Mouse (Mus musculus): ENCODE data around the gene BC005537. TPM values are rescaled to one million over a fixed set of nuclear protein-coding genes. Genes with fewer than 3 reads are reported as not detected.
"Not testable (repeated sequence)": the region's sequence is repeated elsewhere in the genome, so short reads cannot be mapped to it uniquely, and the experiment has no call there.

Gene BC005537
- total and polyA plus RNA-seq, 2 experiments = 20.3 to 63.3 TPM

DNA sequence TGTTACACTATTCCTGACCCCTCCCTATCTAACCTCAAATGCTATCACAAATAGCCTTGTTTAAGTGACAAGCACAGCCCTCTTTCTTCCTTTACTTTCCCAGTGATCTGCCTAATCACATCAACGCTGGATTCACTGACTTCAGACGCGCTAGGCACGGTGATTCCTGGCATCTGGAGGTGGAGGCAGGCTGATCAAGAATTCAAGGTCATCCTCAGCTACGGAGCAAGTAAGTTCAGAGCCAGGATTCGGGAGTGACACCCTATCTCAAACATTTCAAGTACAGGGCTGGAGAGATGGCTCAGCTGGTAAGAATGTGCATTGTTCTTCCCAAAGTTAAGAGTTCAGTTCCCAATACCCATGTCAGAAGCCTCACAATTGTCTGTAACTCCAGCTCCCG is 24.7 kb downstream of the BC005537 start:
- Histone ChIP-seq H3K27me3 (ENCODE audit: control insufficient read depth, insufficient read depth, low read length) (no peaks in the 10 kb centered on the region), H3K4me3 (ENCODE audit: insufficient read depth, low read depth, low read length) (no peak overlapping the region), H3K9ac (ENCODE audit: low read depth, low read length) (no peak overlapping the region), H3K79me2 (ENCODE audit: control insufficient read depth, insufficient read depth, low read length) (no peaks in the 10 kb centered on the region), H3K36me3 (ENCODE audit: control insufficient read depth, insufficient read depth, low read length) (no peaks in the 10 kb centered on the region), H3K4me1 (ENCODE audit: control insufficient read depth, insufficient read depth, low read length) (peaks cover 7% of the 10 kb centered on the region), H3K27ac (replicated peaks; ENCODE audit: insufficient read depth, low read depth, low read length) (peak overlapping the region; percentile 40)
- TF ChIP-seq CTCF (IDR thresholded peaks at IDR 0.05; ENCODE audit: low read depth, low read length) (no peak), POLR2A (IDR thresholded peaks at IDR 0.05; ENCODE audit: extremely low read depth, insufficient read depth, low read length) (no peak)
- 27% methylated on average over 7 of the region's 7 CpGs for WGBS
- DNase-seq (ENCODE audit: extremely low read depth, low read depth, low spot score) = peak; percentile 59

DNA sequence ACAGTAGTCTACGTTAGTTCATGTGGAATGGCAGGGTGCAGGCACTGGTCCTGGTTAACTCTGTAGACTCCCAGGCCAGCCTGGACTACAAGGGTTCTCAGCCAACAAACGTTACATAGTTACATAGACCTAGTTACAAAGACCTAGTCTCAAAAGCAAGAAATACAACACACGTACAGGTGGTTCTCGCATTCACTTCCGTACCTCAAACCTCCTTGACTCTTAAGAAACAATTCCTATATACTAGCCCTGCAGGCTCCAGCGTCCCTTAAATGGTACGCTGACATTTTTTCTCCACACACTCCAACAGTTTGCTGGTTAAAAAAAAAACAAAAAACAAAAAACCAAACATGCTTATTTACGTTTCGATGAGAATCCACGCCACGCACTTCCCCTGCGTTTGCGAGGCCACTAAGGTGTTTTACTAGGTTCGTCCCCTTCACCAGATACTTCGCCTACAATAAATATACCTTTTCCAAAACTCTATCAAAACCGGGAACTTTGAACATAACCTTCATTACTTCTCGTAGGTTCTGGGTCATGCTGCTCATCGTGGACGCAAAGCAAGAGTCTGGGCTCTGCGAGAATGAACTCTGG is 29.4 kb downstream of the BC005537 start:
- under 1% methylated on average over 20 of the region's 20 CpGs for WGBS
- peaks cover 16% of the 10 kb centered on the region for H3K4me1 ChIP-seq (ENCODE audit: control insufficient read depth, insufficient read depth, low read length)
- peak overlapping the region; percentile 58 for H3K4me3 ChIP-seq (ENCODE audit: insufficient read depth, low read depth, low read length)
- TF ChIP-seq CTCF (IDR thresholded peaks at IDR 0.05; ENCODE audit: low read depth, low read length) (no peak), POLR2A (IDR thresholded peaks at IDR 0.05; ENCODE audit: extremely low read depth, insufficient read depth, low read length) (no peak)
- 0 out of 2 replicates have a peak, but pooled peaks cover 2% of the 10 kb centered on the region for H3K36me3 ChIP-seq (ENCODE audit: control insufficient read depth, insufficient read depth, low read length)
- H3K9ac ChIP-seq (ENCODE audit: low read depth, low read length) = peak overlapping the region; percentile 73
- peaks cover 13% of the 10 kb centered on the region; the same call in 1 of the 2 replicates for H3K79me2 ChIP-seq (ENCODE audit: control insufficient read depth, insufficient read depth, low read length)
- H3K27me3 ChIP-seq (ENCODE audit: control insufficient read depth, insufficient read depth, low read length) = no peaks in the 10 kb centered on the region
- peak; percentile 59 for DNase-seq (ENCODE audit: extremely low read depth, low read depth, low spot score)
- H3K27ac ChIP-seq (replicated peaks; ENCODE audit: insufficient read depth, low read depth, low read length) = peak overlapping the region; percentile 70

- DNase-seq (ENCODE audit: extremely low read depth, low read depth, low spot score) = peak; percentile 88
- H3K4me3 ChIP-seq (ENCODE audit: insufficient read depth, low read depth, low read length) = peak within 1 kb of the TSS; percentile 79
- TF ChIP-seq CTCF (IDR thresholded peaks at IDR 0.05; ENCODE audit: low read depth, low read length) (no peak), POLR2A (IDR thresholded peaks at IDR 0.05; ENCODE audit: extremely low read depth, insufficient read depth, low read length) (peak; percentile 90)
- peaks cover 13% of the 10 kb centered on the region; the same call in 1 of the 2 replicates for H3K79me2 ChIP-seq (ENCODE audit: control insufficient read depth, insufficient read depth, low read length)
- H3K4me1 ChIP-seq (ENCODE audit: control insufficient read depth, insufficient read depth, low read length) = peaks cover 11% of the 10 kb centered on the region
- under 1% methylated on average over 89 of the region's 90 CpGs for WGBS
- H3K9ac ChIP-seq (ENCODE audit: low read depth, low read length) = peak within 1 kb of the TSS; percentile 88
- peaks cover 4% of the 10 kb centered on the region; the same call in 1 of the 2 replicates for H3K36me3 ChIP-seq (ENCODE audit: control insufficient read depth, insufficient read depth, low read length)
- no peaks in the 10 kb centered on the region for H3K27me3 ChIP-seq (ENCODE audit: control insufficient read depth, insufficient read depth, low read length)
- peak within 1 kb of the TSS; percentile 72 for H3K27ac ChIP-seq (replicated peaks; ENCODE audit: insufficient read depth, low read depth, low read length)
Measured at GRCm38 (mm10) chr13:24831353-24832130, 30.1 kb downstream of the BC005537 start, which contains the start of the genes Acot13 and Tdp2. Gene Acot13, minus strand, starts transcription at chr13:24831540. Gene Tdp2, plus strand, starts transcription at chr13:24831679.

GRCm38 (mm10) chr13:24832131-24832810 is 30.8 kb downstream of the BC005537 start:
- DNase-seq (ENCODE audit: extremely low read depth, low read depth, low spot score) = peak; percentile 46
- peaks cover 4% of the 10 kb centered on the region; the same call in 1 of the 2 replicates for H3K36me3 ChIP-seq (ENCODE audit: control insufficient read depth, insufficient read depth, low read length)
- peaks cover 13% of the 10 kb centered on the region; the same call in 1 of the 2 replicates for H3K79me2 ChIP-seq (ENCODE audit: control insufficient read depth, insufficient read depth, low read length)
- H3K27ac ChIP-seq (replicated peaks; ENCODE audit: insufficient read depth, low read depth, low read length) = peak overlapping the region; percentile 72
- no peak for TF ChIP-seq CTCF (IDR thresholded peaks at IDR 0.05; ENCODE audit: low read depth, low read length)
- no peak for TF ChIP-seq POLR2A (IDR thresholded peaks at IDR 0.05; ENCODE audit: extremely low read depth, insufficient read depth, low read length)
- 1% methylated on average over 21 of the region's 21 CpGs for WGBS
- H3K9ac ChIP-seq (ENCODE audit: low read depth, low read length) = peak overlapping the region; percentile 88
- H3K27me3 ChIP-seq (ENCODE audit: control insufficient read depth, insufficient read depth, low read length) = no peaks in the 10 kb centered on the region
- H3K4me1 ChIP-seq (ENCODE audit: control insufficient read depth, insufficient read depth, low read length) = peaks cover 11% of the 10 kb centered on the region
- H3K4me3 ChIP-seq (ENCODE audit: insufficient read depth, low read depth, low read length) = peak overlapping the region; percentile 79

- Histone ChIP-seq H3K4me1 (ENCODE audit: control insufficient read depth, insufficient read depth, low read length) (peaks cover 11% of the 10 kb centered on the region), H3K79me2 (ENCODE audit: control insufficient read depth, insufficient read depth, low read length) (peaks cover 13% of the 10 kb centered on the region; the same call in 1 of the 2 replicates), H3K36me3 (ENCODE audit: control insufficient read depth, insufficient read depth, low read length) (peaks cover 4% of the 10 kb centered on the region; the same call in 1 of the 2 replicates), H3K27me3 (ENCODE audit: control insufficient read depth, insufficient read depth, low read length) (no peaks in the 10 kb centered on the region), H3K27ac (replicated peaks; ENCODE audit: insufficient read depth, low read depth, low read length) (peak overlapping the region; percentile 36), H3K9ac (ENCODE audit: low read depth, low read length) (peak overlapping the region; percentile 88), H3K4me3 (ENCODE audit: insufficient read depth, low read depth, low read length) (peak overlapping the region; percentile 79)
- DNase-seq (ENCODE audit: extremely low read depth, low read depth, low spot score) = peak; percentile 58
- 6% methylated on average over 2 of the region's 2 CpGs for WGBS
- TF ChIP-seq CTCF (IDR thresholded peaks at IDR 0.05; ENCODE audit: low read depth, low read length) (no peak), POLR2A (IDR thresholded peaks at IDR 0.05; ENCODE audit: extremely low read depth, insufficient read depth, low read length) (no peak)
Measured at GRCm38 (mm10) chr13:24832811-24833155, 31.3 kb downstream of the BC005537 start.

GRCm38 (mm10) chr13:24837765-24838164 is 36.3 kb downstream of the BC005537 start:
- not testable (repeated sequence) for H3K79me2 ChIP-seq (ENCODE audit: control insufficient read depth, insufficient read depth, low read length); H3K27ac ChIP-seq (replicated peaks; ENCODE audit: insufficient read depth, low read depth, low read length); H3K4me3 ChIP-seq (ENCODE audit: insufficient read depth, low read depth, low read length); H3K4me1 ChIP-seq (ENCODE audit: control insufficient read depth, insufficient read depth, low read length); H3K27me3 ChIP-seq (ENCODE audit: control insufficient read depth, insufficient read depth, low read length); DNase-seq (ENCODE audit: extremely low read depth, low read depth, low spot score); H3K9ac ChIP-seq (ENCODE audit: low read depth, low read length)
- WGBS = 93% methylated on average over 8 of the region's 8 CpGs
- peaks cover 28% of the 10 kb centered on the region for H3K36me3 ChIP-seq (ENCODE audit: control insufficient read depth, insufficient read depth, low read length)
